28 mouse cellular contexts compared by ENCODE assay signal in the genomic region with DNA sequence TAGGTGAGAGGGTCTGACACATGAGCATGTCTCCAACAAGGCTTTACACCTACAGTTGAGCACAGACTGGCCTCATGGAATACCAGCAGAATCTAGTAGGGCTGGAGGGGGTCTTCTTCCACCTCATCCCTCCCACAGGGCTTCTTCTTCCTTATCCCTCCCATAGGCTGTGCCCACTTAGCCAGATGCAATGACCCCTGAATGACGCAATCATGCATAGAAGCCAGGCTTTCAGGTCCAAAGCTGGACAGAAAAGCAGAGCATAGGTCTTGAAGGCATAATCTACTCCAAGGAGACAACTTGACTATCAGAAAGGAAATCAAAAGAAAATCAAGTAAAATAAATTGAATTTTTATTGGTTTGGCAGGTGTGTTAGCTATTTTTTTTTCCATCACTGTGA.
"Had no signal": no experiment of that assay in that cellular context is flagged by ENCODE, and none has a peak within 500 bp of the region (broad histone marks: within the 10 kb centered on the region; RNA-seq: fewer than 3 reads in every experiment).

No protein-coding gene starts in this region.

- H3K4me2 ChIP-seq: embryonic facial prominence, embryonic 12.5 days; embryonic facial prominence, embryonic 13.5 days; embryonic facial prominence, embryonic 15.5 days; forebrain, embryonic 12.5 days; forebrain, embryonic 13.5 days; forebrain, embryonic 15.5 days had no signal

- H3K27ac ChIP-seq: embryonic facial prominence, embryonic 10.5 days; embryonic facial prominence, embryonic 12.5 days; embryonic facial prominence, embryonic 13.5 days; embryonic facial prominence, embryonic 15.5 days; forebrain, embryonic 10.5 days; forebrain, embryonic 12.5 days; forebrain, embryonic 13.5 days; forebrain, embryonic 15.5 days; gastrocnemius, adult 2 months; heart, adult 2 months had no signal

- H3K4me3 ChIP-seq: embryonic facial prominence, embryonic 10.5 days; embryonic facial prominence, embryonic 12.5 days; embryonic facial prominence, embryonic 13.5 days; embryonic facial prominence, embryonic 15.5 days; erythroblast, embryonic 14.5 days; forebrain, embryonic 10.5 days; forebrain, embryonic 12.5 days; forebrain, embryonic 13.5 days; forebrain, embryonic 15.5 days; gastrocnemius, adult 2 months; heart, adult 2 months had no signal

- H3K9ac ChIP-seq: embryonic facial prominence, embryonic 12.5 days; embryonic facial prominence, embryonic 13.5 days; embryonic facial prominence, embryonic 15.5 days; forebrain, embryonic 12.5 days; forebrain, embryonic 13.5 days; forebrain, embryonic 15.5 days; forebrain, postnatal 0 days had no signal

- H3K36me3 ChIP-seq: embryonic facial prominence, embryonic 10.5 days; embryonic facial prominence, embryonic 12.5 days; embryonic facial prominence, embryonic 13.5 days; embryonic facial prominence, embryonic 15.5 days; forebrain, embryonic 10.5 days; forebrain, embryonic 12.5 days; forebrain, embryonic 15.5 days had no signal

- ATAC-seq: forebrain, embryonic 13.5 days; forebrain, embryonic 14.5 days; forebrain, embryonic 15.5 days; forebrain, embryonic 16.5 days; forebrain, postnatal 0 days had no signal

- H3K9me3 ChIP-seq: forebrain, embryonic 13.5 days; forebrain, embryonic 15.5 days had no signal

- DNase-seq: cerebellum, adult 8-10 months; cerebellum, adult 9-10 months; cerebellum, adult 9-11 months; cerebellum, postnatal 10 days; cerebellum, postnatal 14 days; cerebellum, postnatal 25 days; cerebellum, postnatal 36 days; embryo, embryonic 11 days; forebrain, postnatal 0 days; gastrocnemius, adult 2 months; gastrocnemius, postnatal 10 days; gastrocnemius, postnatal 14 days; gastrocnemius, postnatal 25 days; gastrocnemius, postnatal 36 days; heart, adult 11 months; heart, adult 18-20 months; heart, adult 2 months had no signal
